Mouse (Mus musculus): ENCODE results near the gene Mccc1. TPM values are rescaled to one million over a fixed set of nuclear protein-coding genes. Genes with fewer than 3 reads are reported as not detected.

The Mccc1 gene
- 37.0 and 42.2 TPM in 2 replicates for polyA plus RNA-seq (2016; fragmentation: Nextera tagmentation; extraction: Ambion mirVana)

GRCm38 (mm10) chr3:36000275-36001239 lies at the start of gene Mccc1:
TSS of gene Mccc1 (minus strand) at chr3:36000678.
- Histone ChIP-seq H3K9me3 (no peaks in the 10 kb centered on the region), H3K36me3 (replicated peaks) (0 out of 2 replicates have a peak, but pooled peaks cover 2% of the 10 kb centered on the region), H3K27ac (replicated peaks) (peak within 1 kb of the TSS; percentile 96), H3K27me3 (replicated peaks; ENCODE audit: low read depth, poor library complexity, severe bottlenecking) (no peaks in the 10 kb centered on the region), H3K4me3 (peak within 1 kb of the TSS; percentile 81), H3K4me1 (peaks cover 7% of the 10 kb centered on the region; the same call in 1 of the 2 replicates)
- WGBS, result 5% methylated on average over 39 of the region's 39 CpGs
- DNase-seq (ENCODE audit: low spot score), result peak; percentile 94

- Histone ChIP-seq H3K27ac (replicated peaks) (no peak overlapping the region), H3K27me3 (replicated peaks; ENCODE audit: low read depth, poor library complexity, severe bottlenecking) (no peaks in the 10 kb centered on the region), H3K4me1 (no peaks in the 10 kb centered on the region), H3K4me3 (no peak overlapping the region), H3K36me3 (replicated peaks) (no peaks in the 10 kb centered on the region), H3K9me3 (no peaks in the 10 kb centered on the region)
- WGBS, result 69% methylated on average over 1 of the region's 1 CpGs
- no peak for DNase-seq (ENCODE audit: low spot score)
Measured at GRCm38 (mm10) chr3:36049106-36049505, 48.6 kb upstream of the Mccc1 start.

- no peaks in the 10 kb centered on the region for H3K4me1 ChIP-seq
- no peaks in the 10 kb centered on the region for H3K36me3 ChIP-seq (replicated peaks)
- H3K27me3 ChIP-seq (replicated peaks; ENCODE audit: low read depth, poor library complexity, severe bottlenecking), result no peaks in the 10 kb centered on the region
- no peaks in the 10 kb centered on the region for H3K9me3 ChIP-seq
- 86% methylated on average over 4 of the region's 4 CpGs for WGBS
- H3K27ac ChIP-seq (replicated peaks), result no peak overlapping the region
- no peak for DNase-seq (ENCODE audit: low spot score)
- H3K4me3 ChIP-seq, result no peak overlapping the region
Measured at GRCm38 (mm10) chr3:36045086-36045485, 44.6 kb upstream of the Mccc1 start.

- Histone ChIP-seq H3K9me3 (no peaks in the 10 kb centered on the region), H3K36me3 (replicated peaks) (no peaks in the 10 kb centered on the region), H3K27ac (replicated peaks) (no peak overlapping the region), H3K4me1 (no peaks in the 10 kb centered on the region), H3K4me3 (no peak overlapping the region), H3K27me3 (replicated peaks; ENCODE audit: low read depth, poor library complexity, severe bottlenecking) (no peaks in the 10 kb centered on the region)
- no peak for DNase-seq (ENCODE audit: low spot score)
Measured at GRCm38 (mm10) chr3:36044520-36044919, 44.0 kb upstream of the Mccc1 start.

GRCm38 (mm10) chr3:36031740-36032510 lies 31.4 kb upstream of the Mccc1 start:
- Histone ChIP-seq H3K27me3 (replicated peaks; ENCODE audit: low read depth, poor library complexity, severe bottlenecking) (no peaks in the 10 kb centered on the region), H3K27ac (replicated peaks) (no peak overlapping the region), H3K4me3 (no peak overlapping the region), H3K36me3 (replicated peaks) (no peaks in the 10 kb centered on the region), H3K4me1 (no peaks in the 10 kb centered on the region), H3K9me3 (no peaks in the 10 kb centered on the region)
- WGBS, result 84% methylated on average over 6 of the region's 6 CpGs
- DNase-seq (ENCODE audit: low spot score), result no peak

- Histone ChIP-seq H3K9me3 (no peaks in the 10 kb centered on the region), H3K27ac (replicated peaks) (no peak overlapping the region)
- 89% methylated on average over 4 of the region's 4 CpGs for WGBS
Measured at GRCm38 (mm10) chr3:36029993-36030392, 29.5 kb upstream of the Mccc1 start.

GRCm38 (mm10) chr3:36025732-36026131 lies 25.3 kb upstream of the Mccc1 start:
- H3K4me1 ChIP-seq, result no peaks in the 10 kb centered on the region
- DNase-seq (ENCODE audit: low spot score), result no peak
- 84% methylated on average over 6 of the region's 6 CpGs for WGBS
- no peaks in the 10 kb centered on the region for H3K9me3 ChIP-seq
- H3K27me3 ChIP-seq (replicated peaks; ENCODE audit: low read depth, poor library complexity, severe bottlenecking), result no peaks in the 10 kb centered on the region
- no peaks in the 10 kb centered on the region for H3K36me3 ChIP-seq (replicated peaks)
- no peak overlapping the region for H3K4me3 ChIP-seq
- no peak overlapping the region for H3K27ac ChIP-seq (replicated peaks)

More at GRCm38 (mm10) chr3:36029993-36030392, 29.5 kb upstream of the Mccc1 start:
- Histone ChIP-seq H3K36me3 (replicated peaks) (no peaks in the 10 kb centered on the region), H3K4me3 (no peak overlapping the region), H3K27me3 (replicated peaks; ENCODE audit: low read depth, poor library complexity, severe bottlenecking) (no peaks in the 10 kb centered on the region), H3K4me1 (no peaks in the 10 kb centered on the region)
- no peak for DNase-seq (ENCODE audit: low spot score)

GRCm38 (mm10) chr3:36011239-36011638 lies 10.8 kb upstream of the Mccc1 start:
- no peak overlapping the region for H3K27ac ChIP-seq (replicated peaks)
- H3K4me3 ChIP-seq, result no peak overlapping the region
- H3K36me3 ChIP-seq (replicated peaks), result no peaks in the 10 kb centered on the region
- no peak for DNase-seq (ENCODE audit: low spot score)
- no peaks in the 10 kb centered on the region for H3K27me3 ChIP-seq (replicated peaks; ENCODE audit: low read depth, poor library complexity, severe bottlenecking)
- no peaks in the 10 kb centered on the region for H3K9me3 ChIP-seq
- no peaks in the 10 kb centered on the region for H3K4me1 ChIP-seq
- 80% methylated on average over 3 of the region's 3 CpGs for WGBS

GRCm38 (mm10) chr3:36008411-36009154 lies 8.1 kb upstream of the Mccc1 start:
- Histone ChIP-seq H3K9me3 (no peaks in the 10 kb centered on the region), H3K4me3 (no peak overlapping the region), H3K27ac (replicated peaks) (no peak overlapping the region), H3K4me1 (no peaks in the 10 kb centered on the region), H3K36me3 (replicated peaks) (no peaks in the 10 kb centered on the region), H3K27me3 (replicated peaks; ENCODE audit: low read depth, poor library complexity, severe bottlenecking) (no peaks in the 10 kb centered on the region)
- DNase-seq (ENCODE audit: low spot score), result no peak
- WGBS, result 76% methylated on average over 4 of the region's 4 CpGs

GRCm38 (mm10) chr3:36004028-36004895 lies 3.8 kb upstream of the Mccc1 start:
- H3K27me3 ChIP-seq (replicated peaks; ENCODE audit: low read depth, poor library complexity, severe bottlenecking), result no peaks in the 10 kb centered on the region
- H3K36me3 ChIP-seq (replicated peaks), result no peaks in the 10 kb centered on the region
- DNase-seq (ENCODE audit: low spot score), result no peak
- H3K27ac ChIP-seq (replicated peaks), result no peak overlapping the region
- H3K9me3 ChIP-seq, result no peaks in the 10 kb centered on the region
- no peak overlapping the region for H3K4me3 ChIP-seq
- 90% methylated on average over 4 of the region's 4 CpGs for WGBS
- peaks cover 6% of the 10 kb centered on the region; the same call in 1 of the 2 replicates for H3K4me1 ChIP-seq
